Mouse (Mus musculus) CH12.LX (cell line): ENCODE results near the gene Col18a1.

ENCODE experiments used
- BHLHE40 ChIP-seq: IDR thresholded peaks from 2 replicates; pipeline ENCODE4 v1.6.1; 2011; ENCODE audit warnings: mild to moderate bottlenecking, low read depth, low read length, improper control_type of control experiment
- CHD1 ChIP-seq: IDR thresholded peaks from 2 replicates; pipeline ENCODE4 v1.6.1; 2012; ENCODE audit warnings: low read depth, low read length, improper control_type of control experiment, inconsistent platforms
- CHD2 ChIP-seq: IDR thresholded peaks from 2 replicates; pipeline ENCODE4 v1.6.1; 2011; ENCODE audit warnings: low read length, improper control_type of control experiment
- CTCF ChIP-seq, 2 experiments: IDR thresholded peaks in 1 of 2; conservative IDR thresholded peaks in 1 of 2; 2 replicates each; pipeline ENCODE4 v1.5.1; 2011 to 2012; ENCODE audit warnings: low read depth in 2 of 2, low read length in 2 of 2, improper control_type of control experiment in 1 of 2, inconsistent platforms in 1 of 2, mild to moderate bottlenecking in 1 of 2, moderate library complexity in 1 of 2
- E2F4 ChIP-seq: IDR thresholded peaks from 2 replicates; pipeline ENCODE4 v1.6.1; 2011; ENCODE audit warnings: low read depth, low read length, improper control_type of control experiment; ENCODE audit not compliant: insufficient replicate concordance
- MAX ChIP-seq: IDR thresholded peaks from 2 replicates; pipeline ENCODE4 v1.6.1; 2011; ENCODE audit warnings: low read length, improper control_type of control experiment
- MEF2A ChIP-seq: IDR thresholded peaks from 2 replicates; pipeline ENCODE4 v1.6.1; 2014; ENCODE audit warnings: low read depth, mild to moderate bottlenecking, inconsistent platforms, low read length, improper control_type of control experiment, borderline replicate concordance
- NELFE ChIP-seq: IDR thresholded peaks from 2 replicates; pipeline ENCODE4 v1.6.1; 2011; ENCODE audit warnings: low read depth, low read length, improper control_type of control experiment
- NRF1 ChIP-seq: IDR thresholded peaks from 2 replicates; pipeline ENCODE4 v1.6.1; 2014; ENCODE audit warnings: low read depth, mild to moderate bottlenecking, inconsistent platforms, low read length, improper control_type of control experiment, moderate library complexity
- POLR2A ChIP-seq: IDR thresholded peaks from 2 replicates; pipeline ENCODE4 v1.6.1; 2011; ENCODE audit warnings: low read depth, mild to moderate bottlenecking, improper control_type of control experiment, low read length
- POLR2AphosphoS2 ChIP-seq: IDR thresholded peaks from 2 replicates; pipeline ENCODE4 v1.6.1; 2011; ENCODE audit warnings: low read depth, low read length, improper control_type of control experiment
- RAD21 ChIP-seq: IDR thresholded peaks from 2 replicates; pipeline ENCODE4 v1.6.1; 2011; ENCODE audit warnings: low read depth, mild to moderate bottlenecking, low read length, improper control_type of control experiment, moderate library complexity
- RCOR1 ChIP-seq: conservative IDR thresholded peaks from 2 replicates; pipeline ENCODE4 v1.6.1; 2012; ENCODE audit warnings: low read depth, mild to moderate bottlenecking, inconsistent platforms, low read length, improper control_type of control experiment

GRCm38 (mm10) chr10:77016499-77016898 is 149.8 kb downstream of the Col18a1 start:
- TF ChIP-seq CTCF (conservative IDR thresholded peaks at IDR 0.05 in 1 of 2, IDR thresholded peaks at IDR 0.05 in 1 of 2; ENCODE audit: low read depth in 2 of 2, low read length in 2 of 2) (no peak), RCOR1 (no peak), POLR2A (no peak), CHD2 (no peak), MEF2A (no peak), RAD21 (no peak), CHD1 (no peak), NELFE (no peak), MAX (no peak), BHLHE40 (no peak), POLR2AphosphoS2 (no peak), E2F4 (no peak), NRF1 (no peak)
